Mouse (Mus musculus) ES-E14 (cell line): ENCODE results near the gene Adamtsl4. TPM values are rescaled to one million over a fixed set of nuclear protein-coding genes. Genes with fewer than 3 reads are reported as not detected.
A peak's percentile ranks its signal among the peaks of the same experiment; 100 is the strongest.
"Not testable (repeated sequence)": the region's sequence is repeated elsewhere in the genome, so short reads cannot be mapped to it uniquely, and the experiment has no call there.

Source experiments
- DNase-seq: peaks from one replicate; pipeline ENCODE4 v3.0.0-alpha.2; 2013; ENCODE audit warnings: low read depth, low spot score
- H3K27ac ChIP-seq: 2 replicates; pipeline ENCODE4 v1.5.1; 2012; ENCODE audit warnings: low read depth, mild to moderate bottlenecking, low read length, moderate library complexity, mixed read lengths; ENCODE audit not compliant: poor library complexity, insufficient read depth, severe bottlenecking
- H3K36me3 ChIP-seq: 2 replicates; pipeline ENCODE4 v1.6.1; 2012; ENCODE audit warnings: mild to moderate bottlenecking, low read length, moderate library complexity, mixed read lengths; ENCODE audit not compliant: control insufficient read depth, poor library complexity, insufficient read depth, severe bottlenecking
- H3K4me1 ChIP-seq, 2 experiments: fragments of 150-350 bp in 1 of 2; sonication (generic) in 1 of 2; 2 replicates each; pipeline ENCODE4 v1.6.1; 2012; ENCODE audit warnings: low read length in 2 of 2, mild to moderate bottlenecking in 1 of 2, mixed read lengths in 1 of 2; ENCODE audit not compliant: control insufficient read depth in 2 of 2, insufficient read depth in 2 of 2, poor library complexity in 1 of 2
- H3K4me3 ChIP-seq, 2 experiments: fragments of 150-350 bp in 1 of 2; sonication (generic) in 1 of 2; 2 replicates each; pipeline ENCODE4 v1.5.1; 2012; ENCODE audit warnings: low read length in 2 of 2, low read depth in 1 of 2, mild to moderate bottlenecking in 1 of 2, mixed read lengths in 1 of 2; ENCODE audit not compliant: insufficient read depth in 1 of 2, poor library complexity in 1 of 2, severe bottlenecking in 1 of 2
- H3K9ac ChIP-seq: 2 replicates; pipeline ENCODE4 v1.6.1; 2012; ENCODE audit warnings: low read depth, mild to moderate bottlenecking, low read length, mixed read lengths; ENCODE audit not compliant: poor library complexity, insufficient read depth, severe bottlenecking
- H3K9me3 ChIP-seq: fragments of 150-350 bp; sonication (generic); 2 replicates; pipeline ENCODE4 v1.6.1; 2012; ENCODE audit warnings: low read depth, mild to moderate bottlenecking, low read length; ENCODE audit not compliant: control insufficient read depth, insufficient read depth
- CHD2 ChIP-seq: IDR thresholded peaks from 2 replicates; pipeline ENCODE4 v1.6.1; 2014; ENCODE audit warnings: mild to moderate bottlenecking, low read depth, low read length, inconsistent platforms
- HCFC1 ChIP-seq: IDR thresholded peaks from 2 replicates; pipeline ENCODE4 v1.6.1; 2012; ENCODE audit warnings: low read length, inconsistent platforms, borderline replicate concordance; ENCODE audit not compliant: insufficient read depth
- MAFK ChIP-seq: IDR thresholded peaks from 2 replicates; pipeline ENCODE4 v1.6.1; 2014; ENCODE audit warnings: mild to moderate bottlenecking, low read depth, low read length, inconsistent platforms; ENCODE audit not compliant: insufficient read depth
- ZC3H11A ChIP-seq: IDR thresholded peaks from 2 replicates; pipeline ENCODE4 v1.6.1; 2012; ENCODE audit warnings: low read depth, mild to moderate bottlenecking, inconsistent platforms, low read length, borderline replicate concordance
- ZNF384 ChIP-seq: IDR thresholded peaks from 2 replicates; pipeline ENCODE4 v1.6.1; 2012; ENCODE audit warnings: low read depth, low read length, inconsistent platforms
- in situ Hi-C, 2 experiments: fragments of 600-800 bp; cut with MboI; formaldehyde crosslinking; loops; one replicate each; pipeline ENCODE4 v1.15.1; 2025; ENCODE audit warnings: low sequenced_read_pairs in 2 of 2, inconsistent platforms in 1 of 2; ENCODE audit not compliant: unreplicated experiment in 2 of 2
- total RNA-seq: library from RNA; depleted of rRNA; stranded (reverse); fragments of 300-350 nt; gene quantifications from 2 replicates; pipeline ENCODE4 v1.2.3, GENCODE M21; 2012

Adamtsl4 gene
- total RNA-seq, 1 experiment: 1.9 TPM

- H3K27ac ChIP-seq, in situ Hi-C loops, H3K4me3 ChIP-seq, DNase-seq, H3K9ac ChIP-seq, H3K9me3 ChIP-seq, H3K36me3 ChIP-seq: not testable (repeated sequence)
- TF ChIP-seq ZNF384: 0 out of 2 replicates have a peak, but pooled peaks have one; percentile 6
- peaks cover 6 to 34% of the 10 kb centered on the region in 2 experiments for H3K4me1 ChIP-seq
Observed at GRCm38 (mm10) chr3:95670419-95670818, 17.3 kb downstream of the Adamtsl4 start.

DNA sequence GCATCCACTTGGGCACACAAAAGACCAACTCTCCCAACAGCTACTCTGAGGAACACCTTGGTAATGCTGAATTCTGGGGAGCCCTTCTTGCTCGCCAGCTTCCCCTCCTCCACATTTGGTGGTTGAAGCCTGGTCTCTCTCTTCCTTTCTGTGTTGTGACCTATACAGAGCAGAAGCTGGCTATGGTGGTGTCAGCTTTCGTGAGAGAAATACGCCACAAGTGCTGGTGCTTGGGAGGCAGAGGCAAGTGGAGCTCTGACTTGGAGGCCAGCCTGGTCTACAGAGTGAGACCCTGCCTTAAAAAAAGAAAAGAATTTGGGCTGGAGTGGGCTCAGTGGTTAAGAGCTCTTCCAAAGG, 18.4 kb downstream of the Adamtsl4 start:
- H3K27ac ChIP-seq: peak overlapping the region; percentile 82

DNA sequence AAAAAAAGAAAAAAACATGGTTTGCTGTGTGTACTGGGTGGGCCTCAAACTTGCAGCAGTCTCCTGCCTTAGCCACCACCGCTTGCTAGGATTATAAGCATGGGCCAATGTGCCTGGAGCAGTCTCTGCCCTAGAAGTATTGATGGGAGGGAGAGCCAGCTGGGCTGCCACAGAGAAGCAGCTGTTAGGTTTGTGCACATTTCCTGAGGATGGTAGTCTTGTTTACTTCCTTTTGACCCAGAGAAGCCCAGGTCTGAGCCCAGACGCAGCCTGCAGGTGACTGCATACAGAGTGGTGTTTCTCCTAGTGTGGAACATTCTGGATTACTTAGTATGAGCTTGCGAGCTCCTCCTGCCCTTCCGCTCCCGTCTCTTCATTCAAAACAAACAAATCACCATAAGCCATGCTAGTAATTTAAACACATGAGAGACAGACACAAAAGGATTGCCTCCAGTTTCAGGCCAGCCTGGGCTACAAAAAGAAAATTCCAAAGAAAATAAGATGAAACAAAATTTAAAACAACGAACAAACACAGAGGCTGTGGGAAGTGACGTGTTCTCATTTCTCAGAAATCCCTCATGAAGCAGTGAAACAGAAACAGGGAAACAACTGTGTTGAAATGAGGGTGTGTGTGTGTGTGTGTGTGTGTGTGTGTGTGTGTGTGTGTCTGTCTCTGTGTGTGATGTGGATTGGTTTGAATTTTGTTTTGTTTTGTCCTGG, 19.0 kb downstream of the Adamtsl4 start:
- H3K9ac ChIP-seq: peak overlapping the region; percentile 37; the same call in 1 of the 2 replicates
- no peak for DNase-seq
- H3K36me3 ChIP-seq: peaks cover 5% of the 10 kb centered on the region; the same call in 1 of the 2 replicates
- H3K9me3 ChIP-seq: no peaks in the 10 kb centered on the region
- TF ChIP-seq HCFC1 (no peak), MAFK (no peak), ZC3H11A (no peak), CHD2 (no peak), ZNF384 (no peak)
- in situ Hi-C loops: no loop called here
- H3K4me3 ChIP-seq: no peak overlapping the region
- H3K4me1 ChIP-seq: peaks cover 6 to 32% of the 10 kb centered on the region in 2 experiments
- H3K27ac ChIP-seq: peak overlapping the region; percentile 82

More for the DNA sequence above, 18.4 kb downstream of the Adamtsl4 start:
- H3K36me3 ChIP-seq: peaks cover 5% of the 10 kb centered on the region; the same call in 1 of the 2 replicates
- in situ Hi-C loops: no loop called here
- DNase-seq: no peak
- peaks cover 6 to 32% of the 10 kb centered on the region in 2 experiments for H3K4me1 ChIP-seq
- no peak overlapping the region for H3K4me3 ChIP-seq
- peak overlapping the region; percentile 5; the same call in 1 of the 2 replicates for H3K9ac ChIP-seq
- no peaks in the 10 kb centered on the region for H3K9me3 ChIP-seq
- TF ChIP-seq HCFC1 (no peak), CHD2 (no peak), ZNF384 (no peak)

GRCm38 (mm10) chr3:95668026-95668425, 19.7 kb downstream of the Adamtsl4 start:
- Histone ChIP-seq H3K9me3 (no peaks in the 10 kb centered on the region), H3K27ac (peak overlapping the region; percentile 82), H3K36me3 (peaks cover 5% of the 10 kb centered on the region; the same call in 1 of the 2 replicates), H3K4me3 (peak overlapping the region; percentile 5 to 26; a peak in 3 of 4 replicates), H3K9ac (peak overlapping the region; percentile 37; the same call in 1 of the 2 replicates), H3K4me1 (peaks cover 6 to 29% of the 10 kb centered on the region in 2 experiments)
- TF ChIP-seq ZC3H11A: no peak
- no peak for TF ChIP-seq CHD2
- TF ChIP-seq HCFC1: no peak
- no peak for TF ChIP-seq MAFK
- TF ChIP-seq ZNF384: no peak
- in situ Hi-C loops: no loop called here
- no peak for DNase-seq

GRCm38 (mm10) chr3:95667521-95667920, 20.2 kb downstream of the Adamtsl4 start:
- H3K36me3 ChIP-seq: peaks cover 8% of the 10 kb centered on the region
- TF ChIP-seq MAFK: no peak
- TF ChIP-seq ZNF384: no peak
- TF ChIP-seq HCFC1: no peak
- TF ChIP-seq ZC3H11A: no peak
- TF ChIP-seq CHD2: no peak
- in situ Hi-C loops: no loop called here

More at GRCm38 (mm10) chr3:95667521-95667920, 20.2 kb downstream of the Adamtsl4 start:
- DNase-seq: no peak
- H3K9me3 ChIP-seq: no peaks in the 10 kb centered on the region
- peak overlapping the region; percentile 5 to 26; a peak in 2 of 4 replicates for H3K4me3 ChIP-seq
- peaks cover 6 to 25% of the 10 kb centered on the region in 2 experiments for H3K4me1 ChIP-seq
- H3K9ac ChIP-seq: peak overlapping the region; percentile 37; the same call in 1 of the 2 replicates
- peak overlapping the region; percentile 82 for H3K27ac ChIP-seq
